Mouse (Mus musculus): ENCODE measurements around the gene Hoxa5. TPM values are rescaled to one million over a fixed set of nuclear protein-coding genes. Genes with fewer than 3 reads are reported as not detected.

Gene Hoxa5
- total and polyA plus RNA-seq, 3 experiments = 0.83 to 4.1 (median 1.5) TPM

GRCm38 (mm10) chr6:52167176-52167575, 37.2 kb downstream of the Hoxa5 start:
- dilution Hi-C loops (cut with MboI; ENCODE audit: extremely low pct_ligation_motif_present, extremely low pct_unique_long_range_greater_than_20kb, low sequenced_read_pairs) = no loop called here
- H3K4me1 ChIP-seq (ENCODE audit: control insufficient read depth in 1 of 2, insufficient read depth in 2 of 2) = no peaks in the 10 kb centered on the region
- DNase-seq (ENCODE audit: extremely low read depth) = no peak
- H3K27ac ChIP-seq (ENCODE audit: insufficient read depth, low read depth) = no peak overlapping the region
- in situ Hi-C loops (cut with MboI; ENCODE audit: low pct_ligation_motif_present, low pct_unique_long_range_greater_than_20kb, low sequenced_read_pairs) = no loop called here
- no peaks in the 10 kb centered on the region for H3K27me3 ChIP-seq (replicated peaks)
- H3K4me2 ChIP-seq (ENCODE audit: insufficient read depth, low read depth, poor library complexity, severe bottlenecking) = no peak overlapping the region
- no peak overlapping the region for H3K9ac ChIP-seq (ENCODE audit: insufficient read depth, low read depth)
- TF ChIP-seq USF2 (conservative IDR thresholded peaks at IDR 0.05; ENCODE audit: low read depth, low read length) = no peak
- TF ChIP-seq USF1 (IDR thresholded peaks at IDR 0.05; ENCODE audit: low read depth, low read length) = no peak
- no peak for TF ChIP-seq MEF2A (IDR thresholded peaks at IDR 0.05; ENCODE audit: borderline replicate concordance, low read depth, low read length)
- TF ChIP-seq IRF4 (IDR thresholded peaks at IDR 0.05; ENCODE audit: low read depth, low read length) = no peak
- no peak for TF ChIP-seq RAD21 (IDR thresholded peaks at IDR 0.05; ENCODE audit: low read depth, low read length)
- TF ChIP-seq NELFE (IDR thresholded peaks at IDR 0.05; ENCODE audit: low read depth, low read length) = no peak
- TF ChIP-seq MAZ (IDR thresholded peaks at IDR 0.05; ENCODE audit: low read depth, low read length) = no peak
- TF ChIP-seq ZMIZ1 (IDR thresholded peaks at IDR 0.05; ENCODE audit: low read depth, low read length) = no peak
- no peak for TF ChIP-seq SIN3A (IDR thresholded peaks at IDR 0.05; ENCODE audit: low read length)
- no peak for TF ChIP-seq ZC3H11A (IDR thresholded peaks at IDR 0.05; ENCODE audit: low read depth, low read length)
- TF ChIP-seq UBTF (IDR thresholded peaks at IDR 0.05; ENCODE audit: low read depth, low read length) = no peak
- no peak for TF ChIP-seq ZNF384 (IDR thresholded peaks at IDR 0.05; ENCODE audit: low read depth, low read length)
- TF ChIP-seq TCF12 (IDR thresholded peaks at IDR 0.05; ENCODE audit: low read depth, low read length) = no peak
- no peak for TF ChIP-seq ELF1 (IDR thresholded peaks at IDR 0.05; ENCODE audit: low read depth, low read length)
- no peaks in the 10 kb centered on the region for H3K79me2 ChIP-seq (replicated peaks; ENCODE audit: control insufficient read depth, extremely low read depth, insufficient read depth, poor library complexity, severe bottlenecking)
- H3K4me3 ChIP-seq (replicated peaks in 1 of 3; ENCODE audit: low read depth in 2 of 3, low read length in 2 of 3, poor library complexity in 1 of 3) = no peak overlapping the region
- no peaks in the 10 kb centered on the region for H3K9me3 ChIP-seq (replicated peaks; ENCODE audit: low read length)
- peaks cover 9 to 45% of the 10 kb centered on the region in 2 experiments for H3K36me3 ChIP-seq (replicated peaks in 1 of 2; ENCODE audit: control insufficient read depth in 1 of 2, insufficient read depth in 1 of 2, low read length in 1 of 2)

- H3K9me3 ChIP-seq (replicated peaks; ENCODE audit: low read length) = no peaks in the 10 kb centered on the region
- H3K4me1 ChIP-seq (ENCODE audit: control insufficient read depth in 1 of 2, insufficient read depth in 2 of 2) = no peaks in the 10 kb centered on the region
- dilution Hi-C loops (cut with MboI; ENCODE audit: extremely low pct_ligation_motif_present, extremely low pct_unique_long_range_greater_than_20kb, low sequenced_read_pairs) = no loop called here
- H3K27ac ChIP-seq (ENCODE audit: insufficient read depth, low read depth) = no peak overlapping the region
- H3K79me2 ChIP-seq (replicated peaks; ENCODE audit: control insufficient read depth, extremely low read depth, insufficient read depth, poor library complexity, severe bottlenecking) = no peaks in the 10 kb centered on the region
- H3K36me3 ChIP-seq (replicated peaks in 1 of 2; ENCODE audit: control insufficient read depth in 1 of 2, insufficient read depth in 1 of 2, low read length in 1 of 2) = peaks cover 9 to 48% of the 10 kb centered on the region in 2 experiments
- TF ChIP-seq USF2 (conservative IDR thresholded peaks at IDR 0.05; ENCODE audit: low read depth, low read length) = no peak
- TF ChIP-seq MEF2A (IDR thresholded peaks at IDR 0.05; ENCODE audit: borderline replicate concordance, low read depth, low read length) = no peak
- no peak for TF ChIP-seq ELF1 (IDR thresholded peaks at IDR 0.05; ENCODE audit: low read depth, low read length)
- no peak for TF ChIP-seq E2F4 (IDR thresholded peaks at IDR 0.05; ENCODE audit: insufficient replicate concordance, low read depth, low read length)
- no peak for TF ChIP-seq NELFE (IDR thresholded peaks at IDR 0.05; ENCODE audit: low read depth, low read length)
- no peak for TF ChIP-seq SIN3A (IDR thresholded peaks at IDR 0.05; ENCODE audit: low read length)
- TF ChIP-seq CHD2 (IDR thresholded peaks at IDR 0.05; ENCODE audit: low read length) = no peak
- TF ChIP-seq HCFC1 (IDR thresholded peaks at IDR 0.05; ENCODE audit: low read depth, low read length) = no peak
- TF ChIP-seq JUND (conservative IDR thresholded peaks at IDR 0.05; ENCODE audit: low read depth, low read length) = no peak
- no peak for TF ChIP-seq ZKSCAN1 (IDR thresholded peaks at IDR 0.05; ENCODE audit: borderline replicate concordance, low read depth, low read length)
- no peak for TF ChIP-seq MAX (IDR thresholded peaks at IDR 0.05; ENCODE audit: low read length)
- TF ChIP-seq NRF1 (IDR thresholded peaks at IDR 0.05; ENCODE audit: low read depth, low read length) = no peak
- no peak for TF ChIP-seq ZMIZ1 (IDR thresholded peaks at IDR 0.05; ENCODE audit: low read depth, low read length)
- TF ChIP-seq MAFK (IDR thresholded peaks at IDR 0.05; ENCODE audit: insufficient replicate concordance, low read length) = no peak
- no peak for TF ChIP-seq UBTF (IDR thresholded peaks at IDR 0.05; ENCODE audit: low read depth, low read length)
- TF ChIP-seq MYC (IDR thresholded peaks at IDR 0.05; ENCODE audit: low read depth, low read length) = no peak
- no peak for TF ChIP-seq EP300 (IDR thresholded peaks at IDR 0.05; ENCODE audit: low read length)
- no peaks in the 10 kb centered on the region for H3K27me3 ChIP-seq (replicated peaks)
- no peak overlapping the region for H3K4me2 ChIP-seq (ENCODE audit: insufficient read depth, low read depth, poor library complexity, severe bottlenecking)
- no peak for DNase-seq (ENCODE audit: extremely low read depth)
- no peak overlapping the region for H3K4me3 ChIP-seq (replicated peaks in 1 of 3; ENCODE audit: low read depth in 2 of 3, low read length in 2 of 3, poor library complexity in 1 of 3)
- in situ Hi-C loops (cut with MboI; ENCODE audit: low pct_ligation_motif_present, low pct_unique_long_range_greater_than_20kb, low sequenced_read_pairs) = no loop called here
- no peak overlapping the region for H3K9ac ChIP-seq (ENCODE audit: insufficient read depth, low read depth)
Measured at GRCm38 (mm10) chr6:52166431-52167077, 37.8 kb downstream of the Hoxa5 start.
